Mouse (Mus musculus) cerebellum, adult 11 months (tissue): ENCODE data around the gene Mfrp.
"Not testable (repeated sequence)": the region's sequence is repeated elsewhere in the genome, so short reads cannot be mapped to it uniquely, and the experiment has no call there.

Source experiments
- DNase-seq: peaks from one replicate; pipeline ENCODE4 v3.0.0; 2022

Gene Mfrp

GRCm38 (mm10) chr9:44106182-44106581 is 4.7 kb downstream of the Mfrp start:
- no peak for DNase-seq

- no peak for DNase-seq
Measured at GRCm38 (mm10) chr9:44106596-44106995, 5.1 kb downstream of the Mfrp start.

GRCm38 (mm10) chr9:44107110-44107509 is 5.6 kb downstream of the Mfrp start, which contains the start of gene C1qtnf5:
Gene C1qtnf5 (plus strand): TSS chr9:44107245.
- DNase-seq, result no peak

- DNase-seq, result no peak
Measured at GRCm38 (mm10) chr9:44107557-44108179, 6.1 kb downstream of the Mfrp start.

- DNase-seq, result no peak
Measured at GRCm38 (mm10) chr9:44108269-44109055, 6.9 kb downstream of the Mfrp start.

- peak; percentile 80 for DNase-seq
Measured at GRCm38 (mm10) chr9:44109360-44110095, 8.0 kb downstream of the Mfrp start.

GRCm38 (mm10) chr9:44111909-44112308 is 10.4 kb downstream of the Mfrp start:
- not testable (repeated sequence) for DNase-seq

- DNase-seq, result peak; percentile 95
Measured at GRCm38 (mm10) chr9:44113105-44113789, 11.7 kb downstream of the Mfrp start, which contains the start of the genes Gm49380 and Rnf26. Gene Gm49380 (minus strand): TSS chr9:44113500. Gene Rnf26 (minus strand): TSS chr9:44113517.

GRCm38 (mm10) chr9:44114453-44114852 is 12.9 kb downstream of the Mfrp start:
- no peak for DNase-seq

GRCm38 (mm10) chr9:44115599-44115998 is 14.1 kb downstream of the Mfrp start:
- DNase-seq, result no peak

- DNase-seq, result no peak
Measured at GRCm38 (mm10) chr9:44116182-44116581, 14.7 kb downstream of the Mfrp start.

GRCm38 (mm10) chr9:44119011-44119410 is 17.5 kb downstream of the Mfrp start:
- DNase-seq, result no peak

- no peak for DNase-seq
Measured at GRCm38 (mm10) chr9:44119948-44120465, 18.5 kb downstream of the Mfrp start.

GRCm38 (mm10) chr9:44124317-44124716 is 22.8 kb downstream of the Mfrp start:
- DNase-seq, result no peak

GRCm38 (mm10) chr9:44125026-44125425 is 23.5 kb downstream of the Mfrp start:
- no peak for DNase-seq

- DNase-seq, result peak; percentile 86
Measured at GRCm38 (mm10) chr9:44125546-44126428, 24.3 kb downstream of the Mfrp start.

- no peak for DNase-seq
Measured at GRCm38 (mm10) chr9:44126746-44127145, 25.2 kb downstream of the Mfrp start.

- no peak for DNase-seq
Measured at GRCm38 (mm10) chr9:44127351-44127801, 25.8 kb downstream of the Mfrp start.

GRCm38 (mm10) chr9:44129633-44130032 is 28.1 kb downstream of the Mfrp start:
- no peak for DNase-seq

GRCm38 (mm10) chr9:44130034-44130433 is 28.5 kb downstream of the Mfrp start:
- DNase-seq, result no peak

- no peak for DNase-seq
Measured at GRCm38 (mm10) chr9:44130581-44131275, 29.2 kb downstream of the Mfrp start.
